Mouse (Mus musculus) left cerebral cortex, postnatal 14 days (tissue): ENCODE results near the gene Fen1. TPM values are rescaled to one million over a fixed set of nuclear protein-coding genes. Genes with fewer than 3 reads are reported as not detected.

Source experiments
- DNase-seq, 2 experiments: peaks; one replicate each; pipeline ENCODE4 v3.0.0; 2021 to 2022; ENCODE audit warnings: low spot score in 2 of 2, mixed read lengths in 1 of 2
- intact Hi-C: fragments of 180-260 bp; cut with DNase I; formaldehyde crosslinking; loops from one replicate; pipeline ENCODE4 v1.15.1; 2025
- total RNA-seq, 2 experiments: library from RNA; stranded (reverse); gene quantifications; 2 replicates each; pipeline ENCODE4 v1.2.3; 2021

The Fen1 gene
- total RNA-seq, 2 experiments from 2014 or later, result 7.3 to 9.2 TPM

DNA sequence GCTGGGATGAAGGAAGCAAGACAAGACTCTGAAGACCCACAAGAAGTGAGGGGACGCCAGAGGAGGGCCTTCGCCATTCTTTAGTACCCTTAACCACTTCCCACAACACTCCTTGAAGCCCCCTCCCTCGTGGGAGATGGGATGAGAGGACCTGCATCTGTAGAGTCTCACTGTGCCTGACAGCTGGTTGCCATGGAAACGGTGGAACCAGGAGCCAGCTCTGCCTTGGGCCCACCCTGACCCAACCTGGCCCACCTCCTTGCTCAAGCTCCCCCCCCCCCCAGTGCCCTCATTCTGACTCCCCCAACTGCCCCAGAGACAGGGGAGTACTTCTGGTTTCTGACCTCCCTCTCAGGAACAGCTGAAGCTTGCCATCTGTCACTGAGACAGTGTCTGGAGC lies 17.6 kb upstream of the Fen1 start:
- DNase-seq, result no peak
- intact Hi-C loops, result no loop called here

DNA sequence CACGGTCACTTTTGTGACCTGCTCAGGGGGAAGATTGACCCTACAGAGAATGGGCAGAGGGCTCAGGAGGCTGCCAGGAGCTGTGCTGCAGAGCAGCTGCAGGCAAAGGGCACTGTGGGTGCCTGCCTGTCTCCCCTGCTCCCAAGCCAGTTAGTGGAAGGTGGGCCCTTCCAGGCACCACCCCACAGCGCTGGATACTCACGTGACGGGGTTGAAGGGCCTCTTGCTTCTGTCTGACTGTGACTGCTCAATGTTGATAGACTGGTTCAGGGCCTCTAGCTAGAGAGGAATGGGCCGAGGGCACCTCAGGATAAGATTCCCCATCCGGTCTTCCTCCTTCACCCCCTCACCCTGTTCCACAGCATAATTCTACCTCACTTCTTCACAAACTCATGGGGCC lies 15.6 kb upstream of the Fen1 start:
- DNase-seq, result no peak
- intact Hi-C loops, result no loop called here

DNA sequence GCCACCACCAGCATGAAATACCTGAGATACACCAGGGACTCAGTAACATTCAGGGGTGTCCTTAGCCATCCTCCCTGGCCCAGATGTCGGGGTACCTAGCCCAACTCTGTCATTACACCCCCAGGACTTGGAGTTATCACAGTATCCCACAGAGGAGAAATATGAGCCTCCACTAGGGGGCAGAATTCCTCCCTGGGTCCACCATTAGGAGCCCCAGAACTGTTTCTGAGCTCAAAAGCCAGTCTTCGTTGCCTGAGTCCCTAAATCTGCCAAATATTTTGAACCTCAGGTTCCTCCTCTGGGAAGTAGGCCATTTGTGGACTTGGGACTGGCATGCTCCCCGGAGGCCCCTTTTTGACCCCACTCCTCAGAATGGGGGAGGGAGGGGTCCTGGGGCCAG lies 15.1 kb upstream of the Fen1 start:
- intact Hi-C loops, result no loop called here
- peak; percentile 64 to 69 for DNase-seq

GRCm38 (mm10) chr19:10216101-10216500 lies 12.1 kb upstream of the Fen1 start:
- no peak for DNase-seq
- intact Hi-C loops, result no loop called here

DNA sequence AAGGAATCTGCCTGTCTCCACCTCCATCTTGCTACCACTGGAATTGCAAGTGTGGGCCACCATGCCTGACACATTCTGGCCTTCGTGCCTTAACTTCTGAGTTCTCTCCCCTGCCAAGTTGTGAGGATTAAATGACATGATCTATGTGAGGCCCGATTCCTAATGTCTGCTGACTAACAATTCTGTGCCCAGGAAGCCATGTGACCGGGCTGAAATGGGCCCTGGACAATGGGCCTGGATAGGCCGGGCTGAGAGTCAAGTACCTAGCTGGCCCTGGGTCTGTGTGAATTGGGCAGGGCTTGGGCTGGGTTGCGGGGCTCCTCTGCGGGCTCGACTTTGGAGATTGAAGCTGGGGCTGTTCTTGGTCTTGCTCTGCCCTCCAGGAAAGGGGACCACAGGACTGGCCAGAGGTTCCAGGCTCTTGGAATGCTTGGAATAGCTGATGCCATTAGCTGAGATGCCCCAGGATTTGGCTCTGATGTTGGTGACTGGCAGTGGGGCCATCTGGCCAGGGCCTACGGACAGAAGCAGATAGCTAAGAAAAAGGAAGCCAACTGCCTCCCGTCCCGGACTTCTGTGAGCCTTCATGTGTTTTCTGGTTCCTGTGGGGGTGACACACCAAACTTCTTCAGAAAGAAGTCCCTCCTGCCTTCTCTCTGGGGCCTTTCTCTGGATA lies 10.0 kb upstream of the Fen1 start:
- intact Hi-C loops, result no loop called here
- DNase-seq, result no peak

GRCm38 (mm10) chr19:10210885-10211284 lies 6.9 kb upstream of the Fen1 start:
- intact Hi-C loops, result no loop called here
- DNase-seq, result no peak

GRCm38 (mm10) chr19:10208851-10209250 lies 4.9 kb upstream of the Fen1 start:
- no peak for DNase-seq
- intact Hi-C loops, result no loop called here

GRCm38 (mm10) chr19:10205051-10205450 lies 1.1 kb upstream of the Fen1 start:
- no peak for DNase-seq
- intact Hi-C loops, result no loop called here

- peak; percentile 31 to 72 for DNase-seq
- intact Hi-C loops, result no loop called here
These were observed 640 bp upstream of the Fen1 start for GRCm38 (mm10) chr19:10204616-10205001.

DNA sequence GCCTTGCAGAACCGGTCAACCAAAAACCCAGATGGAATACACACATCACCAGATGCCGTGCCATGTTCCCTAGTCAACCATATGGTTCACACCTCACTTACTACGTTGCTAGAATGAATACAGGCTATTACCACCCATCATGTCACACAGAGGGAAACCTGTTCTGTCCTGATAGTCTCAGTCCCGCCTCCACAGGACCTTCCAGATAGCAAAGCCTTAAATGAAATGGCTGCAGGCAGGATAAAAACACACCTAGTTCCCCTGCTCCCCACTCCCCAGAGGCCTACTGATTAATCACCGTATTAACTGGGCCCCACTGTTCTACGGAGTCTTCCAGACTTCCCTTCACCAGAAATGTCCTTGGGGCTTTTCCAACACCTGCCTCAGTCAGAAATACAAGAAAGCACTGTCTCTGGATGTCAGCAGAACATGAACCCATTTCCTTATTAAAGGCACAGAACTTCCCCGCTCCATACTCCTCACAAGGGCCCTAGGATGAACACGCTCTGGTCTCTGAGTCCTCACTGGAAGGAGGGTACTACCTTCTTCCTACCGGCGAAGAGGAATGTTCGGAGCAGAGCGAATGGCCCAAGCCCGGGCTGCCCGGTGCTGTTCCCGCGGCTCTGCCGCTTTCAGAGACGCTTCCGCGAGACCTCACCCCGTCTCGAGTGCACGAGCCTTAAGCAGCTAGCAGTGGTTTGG lies 672 bp downstream of the Fen1 start:
- no peak for DNase-seq
- intact Hi-C loops, result no loop called here

- intact Hi-C loops, result loop anchor here (5.0 kb wide), 3 partner anchors 126 to 286 kb away; partner anchors contain the start of genes Best1 and Rab3il1
These were observed 5.2 kb downstream of the Fen1 start for GRCm38 (mm10) chr19:10198723-10199122.

DNA sequence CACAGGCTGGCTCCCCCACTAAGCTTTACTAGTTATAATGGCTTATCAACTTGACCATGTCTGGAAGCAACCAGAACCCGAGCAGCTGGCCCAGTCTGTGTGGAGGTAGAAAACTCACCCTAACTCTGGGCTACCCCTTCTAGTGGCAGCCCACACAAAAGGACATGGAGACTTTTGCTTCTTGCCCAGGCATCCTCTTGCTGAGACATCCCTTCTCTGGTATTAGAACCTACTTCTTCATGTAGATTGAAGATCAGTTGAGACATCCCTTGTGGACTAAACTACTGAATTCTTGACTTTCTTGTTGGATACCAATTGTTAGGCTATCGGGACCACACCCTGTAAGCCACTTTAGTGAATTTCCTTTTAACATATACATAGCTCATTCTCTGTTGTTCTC lies 5.7 kb downstream of the Fen1 start:
- DNase-seq, result no peak
- intact Hi-C loops, result loop anchor here (5.0 kb wide), 3 partner anchors 126 to 286 kb away; partner anchors contain the start of genes Best1 and Rab3il1

More at GRCm38 (mm10) chr19:10198723-10199122, 5.2 kb downstream of the Fen1 start:
- DNase-seq, result peak; percentile 87 to 89

DNA sequence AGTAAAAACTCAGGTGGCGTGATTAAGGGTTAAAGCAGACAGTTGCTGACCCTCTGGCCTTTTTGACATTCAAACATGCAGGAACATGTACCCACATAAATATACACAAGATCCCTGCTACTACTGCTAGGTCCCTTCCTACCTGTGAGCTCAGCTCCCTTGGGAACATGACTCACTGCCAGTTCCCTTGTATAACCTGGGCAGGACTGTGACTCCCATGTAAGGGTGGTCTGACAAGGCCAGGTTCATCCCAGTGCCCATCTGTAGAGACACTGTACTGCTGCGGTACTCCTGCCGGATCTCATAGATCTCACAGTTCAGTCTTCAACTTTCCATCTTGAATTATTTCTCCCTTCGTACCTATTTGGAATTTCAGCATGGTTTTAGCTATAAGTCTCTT lies 6.8 kb downstream of the Fen1 start:
- no peak for DNase-seq
- intact Hi-C loops, result loop anchor here (5.0 kb wide), 3 partner anchors 125 to 285 kb away; partner anchors contain the start of genes Best1 and Rab3il1

- DNase-seq, result no peak
- intact Hi-C loops, result loop anchor here (5.0 kb wide), 3 partner anchors 123 to 283 kb away; partner anchors contain the start of genes Best1 and Rab3il1
These were observed 8.7 kb downstream of the Fen1 start for GRCm38 (mm10) chr19:10195252-10195651.

DNA sequence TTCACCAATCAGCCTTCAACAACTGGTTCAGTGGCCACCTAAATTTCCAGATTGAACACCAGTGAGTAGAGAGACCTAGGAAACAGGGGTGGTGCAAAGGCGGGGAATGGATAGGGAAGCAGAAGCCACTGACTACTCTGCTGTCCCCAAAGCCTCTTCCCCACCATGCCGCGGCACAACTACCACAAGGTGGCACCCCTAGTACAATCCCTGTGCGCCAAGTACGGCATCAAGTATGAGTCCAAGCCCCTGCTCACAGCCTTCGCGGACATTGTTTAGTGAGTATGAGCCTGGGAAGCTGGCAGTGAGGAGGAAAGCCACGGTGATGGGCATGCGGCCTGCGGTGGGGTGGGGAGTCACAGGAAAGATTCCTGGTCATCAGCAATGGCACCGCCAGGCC lies 9.6 kb downstream of the Fen1 start:
- intact Hi-C loops, result no loop called here
- DNase-seq, result no peak

DNA sequence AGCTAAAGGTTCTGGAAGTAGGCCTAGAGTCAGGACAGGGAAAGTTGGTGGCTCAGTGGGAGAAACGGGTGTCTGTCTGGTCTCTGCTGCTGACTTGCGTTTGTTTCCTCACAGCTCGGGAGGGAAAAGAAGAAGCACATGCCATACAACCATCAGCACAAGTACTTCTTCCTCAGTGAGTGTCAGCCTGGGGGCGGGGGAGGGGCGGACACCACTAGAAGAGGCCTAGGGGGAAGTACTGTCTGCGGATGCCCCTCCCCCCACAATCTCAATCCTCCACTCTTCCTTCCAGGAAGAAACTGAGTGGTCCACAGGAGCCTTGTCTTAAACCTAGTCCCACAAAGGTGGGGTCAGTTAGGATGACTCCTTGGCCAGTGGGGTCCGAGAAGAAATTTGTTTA lies 12.6 kb downstream of the Fen1 start:
- DNase-seq, result peak in 1 of 2 experiments; percentile 41
- intact Hi-C loops, result no loop called here

DNA sequence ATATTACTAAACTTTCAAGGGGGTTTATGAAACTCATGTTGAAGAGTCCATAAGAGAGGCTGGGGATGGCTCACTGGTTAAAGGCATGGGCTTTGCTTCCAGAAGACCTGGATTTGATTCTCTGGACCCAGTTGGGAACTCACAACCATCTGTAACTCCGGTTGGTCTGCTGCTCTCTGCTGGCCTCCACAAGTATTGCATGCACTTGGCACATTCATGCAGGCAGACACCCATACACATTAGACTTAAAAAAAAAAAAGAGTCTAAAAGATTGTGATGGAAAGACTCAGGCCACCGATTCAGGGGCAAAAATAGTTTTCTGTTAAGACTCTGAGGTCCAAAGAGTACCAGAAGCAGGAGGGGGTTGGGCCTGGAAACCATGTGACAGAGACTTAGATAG lies 13.2 kb downstream of the Fen1 start:
- intact Hi-C loops, result no loop called here
- DNase-seq, result peak; percentile 83 to 87

DNA sequence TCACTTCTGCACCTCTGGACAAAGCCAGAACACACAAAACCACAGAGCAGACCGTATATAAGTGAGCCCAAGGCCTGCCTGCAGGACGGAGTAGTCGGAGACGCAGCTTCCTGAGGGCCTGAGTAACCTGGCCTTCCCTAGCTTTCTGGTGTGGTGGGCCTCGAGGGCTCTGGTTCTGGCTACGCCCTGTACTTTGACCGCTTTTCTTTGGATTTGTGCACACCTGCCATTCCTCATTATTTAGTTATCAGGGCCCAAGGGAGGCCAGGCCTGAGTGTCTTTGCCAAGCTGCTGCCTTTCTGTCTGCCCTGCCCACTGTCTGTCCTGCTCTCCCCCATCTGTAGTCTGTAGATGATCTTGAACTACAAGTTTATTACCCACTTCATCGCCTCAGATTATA lies 14.0 kb downstream of the Fen1 start:
- intact Hi-C loops, result no loop called here
- no peak for DNase-seq

DNA sequence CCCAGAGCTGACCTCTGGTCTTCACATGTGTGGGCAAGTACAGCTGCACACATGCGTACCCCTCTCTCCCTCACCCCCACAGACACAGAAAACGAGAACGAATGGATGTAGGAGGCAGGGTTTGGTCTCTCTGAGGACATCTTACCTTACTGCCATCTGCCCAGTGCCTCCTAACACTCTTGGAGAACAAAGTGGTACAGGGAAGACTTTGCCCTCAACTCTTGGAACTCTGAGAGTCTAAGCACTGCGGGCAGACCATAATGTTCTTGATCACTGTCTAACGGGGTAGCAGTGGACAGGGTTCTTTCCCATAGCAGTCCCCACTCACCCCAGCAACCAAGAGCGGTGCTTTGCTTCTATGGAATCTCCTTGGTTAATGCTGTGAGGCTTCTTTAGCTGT lies 14.9 kb downstream of the Fen1 start:
- no peak for DNase-seq
- intact Hi-C loops, result no loop called here

- intact Hi-C loops, result no loop called here
- peak; percentile 66 to 80 for DNase-seq
These were observed 15.6 kb downstream of the Fen1 start for GRCm38 (mm10) chr19:10188281-10188811.

DNA sequence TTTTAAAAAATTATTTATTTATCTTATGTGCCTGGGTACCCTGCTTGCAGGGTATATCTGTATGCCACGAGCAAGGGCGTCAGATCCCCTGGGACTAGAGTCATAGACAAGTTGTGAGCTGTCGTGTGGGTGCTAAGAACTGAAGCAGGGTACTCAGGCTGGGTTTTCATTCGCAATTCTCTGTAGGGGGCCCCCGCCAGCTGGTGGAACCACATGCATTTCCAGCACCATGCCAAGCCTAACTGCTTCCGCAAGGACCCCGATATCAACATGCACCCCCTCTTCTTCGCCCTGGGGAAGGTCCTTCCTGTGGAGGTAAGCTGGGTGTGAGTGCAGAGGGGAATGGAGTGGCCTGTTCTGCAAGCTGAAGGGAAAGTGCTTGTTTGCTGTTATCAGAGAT lies 17.4 kb downstream of the Fen1 start:
- intact Hi-C loops, result no loop called here
- DNase-seq, result no peak
